Comparison of ENCODE assay signal across 12 mouse cellular contexts in the genomic region with DNA sequence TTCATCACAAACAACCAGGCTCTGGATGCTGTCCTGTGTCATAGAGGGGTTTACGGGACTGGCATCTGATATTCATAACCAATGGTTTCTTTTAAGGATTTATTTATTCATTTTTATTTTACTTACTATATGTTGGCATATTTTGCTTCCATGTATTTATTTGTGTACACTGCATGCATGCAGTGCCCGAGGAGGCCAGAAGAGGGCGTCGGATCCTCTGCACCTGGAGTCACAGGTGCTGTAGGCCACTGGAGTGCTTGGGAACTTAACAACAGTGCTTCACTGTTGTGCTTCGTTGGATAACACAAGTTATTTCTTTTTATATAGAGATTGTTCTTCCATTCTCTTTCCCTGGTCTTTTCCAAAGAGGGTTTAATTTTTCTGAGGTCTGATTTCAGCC.
DNase-seq lines count a peak whose midpoint lies in the region; ATAC-seq and TF ChIP-seq lines count a peak whose summit lies in the region.
"Had no signal": no experiment of that assay in that cellular context is flagged by ENCODE, and none has a peak within 500 bp of the region (broad histone marks: within the 10 kb centered on the region; RNA-seq: fewer than 3 reads in every experiment).

No protein-coding gene starts in this region.

- no peak overlapping the region for H3K4me3 ChIP-seq in hindbrain, postnatal 0 days (ENCODE audit: low read length)
- no peak overlapping the region for H3K4me3 ChIP-seq in hindbrain, embryonic 10.5 days
- H3K4me3 ChIP-seq in lung, postnatal 0 days (ENCODE audit: low read depth, low read length), result no peak overlapping the region

- no peaks in the 10 kb centered on the region for H3K36me3 ChIP-seq in hindbrain, postnatal 0 days (ENCODE audit: insufficient read depth, low read length)
- H3K36me3 ChIP-seq in hindbrain, embryonic 10.5 days, result no peaks in the 10 kb centered on the region
- H3K36me3 ChIP-seq in lung, postnatal 0 days (ENCODE audit: insufficient read depth, low read length), result no peaks in the 10 kb centered on the region
- H3K36me3 ChIP-seq in splenic B cell, adult 2 months (ENCODE audit: control insufficient read depth, insufficient read depth, low read length, poor library complexity, severe bottlenecking), result no peaks in the 10 kb centered on the region

- TF ChIP-seq EP300 in lung, postnatal 0 days (IDR thresholded peaks at IDR 0.05), result no peak

- no peaks in the 10 kb centered on the region for H3K9me3 ChIP-seq in hindbrain, postnatal 0 days (ENCODE audit: low read length)
- H3K9me3 ChIP-seq in hindbrain, embryonic 10.5 days, result no peaks in the 10 kb centered on the region
- H3K9me3 ChIP-seq in lung, postnatal 0 days (ENCODE audit: low read length), result no peaks in the 10 kb centered on the region

- DNase-seq in hindbrain, postnatal 0 days (ENCODE audit: low spot score), result no peak
- DNase-seq in hindbrain, embryonic 10.5 days (ENCODE audit: low spot score), result no peak
- DNase-seq in lung, postnatal 0 days (ENCODE audit: low spot score), result no peak
- no peak for DNase-seq in lung, postnatal 10 days
- DNase-seq in NIH3T3 (ENCODE audit: low read depth), result peak; percentile 19
- peak; percentile 20 for DNase-seq in splenic B cell, adult 2 months (ENCODE audit: low read depth, low spot score)
- no peak for DNase-seq in embryo, embryonic 9.5 days (ENCODE audit: extremely low spot score)
- no peak for DNase-seq in right cerebral cortex, adult 18-20 months
- DNase-seq: gastrocnemius, postnatal 10 days; heart, postnatal 14 days; kidney, adult 9 months; lung, postnatal 36 days had no signal

- peak; percentile 58 for TF ChIP-seq CTCF in hindbrain, postnatal 0 days (IDR thresholded peaks at IDR 0.05; ENCODE audit: low read depth)
- TF ChIP-seq CTCF in lung, postnatal 0 days (IDR thresholded peaks at IDR 0.05), result peak; percentile 40

- no peaks in the 10 kb centered on the region for H3K4me1 ChIP-seq in hindbrain, postnatal 0 days (ENCODE audit: insufficient read depth, low read length)
- no peaks in the 10 kb centered on the region for H3K4me1 ChIP-seq in hindbrain, embryonic 10.5 days (replicated peaks)
- no peaks in the 10 kb centered on the region for H3K4me1 ChIP-seq in lung, postnatal 0 days (ENCODE audit: insufficient read depth, low read depth, low read length)

- no peaks in the 10 kb centered on the region for H3K27me3 ChIP-seq in hindbrain, postnatal 0 days (ENCODE audit: insufficient read depth, low read length)
- H3K27me3 ChIP-seq in hindbrain, embryonic 10.5 days (ENCODE audit: insufficient read depth, poor library complexity, severe bottlenecking), result peaks cover 30% of the 10 kb centered on the region
- H3K27me3 ChIP-seq in lung, postnatal 0 days (replicated peaks; ENCODE audit: insufficient read depth, low read length), result no peaks in the 10 kb centered on the region
- no peaks in the 10 kb centered on the region for H3K27me3 ChIP-seq in splenic B cell, adult 2 months (ENCODE audit: control insufficient read depth, insufficient read depth, low read length, poor library complexity, severe bottlenecking)

- H3K9ac ChIP-seq in hindbrain, postnatal 0 days (replicated peaks; ENCODE audit: low read length), result no peak overlapping the region
- no peak overlapping the region for H3K9ac ChIP-seq in lung, postnatal 0 days (replicated peaks; ENCODE audit: low read depth)

- no peak overlapping the region for H3K27ac ChIP-seq in hindbrain, postnatal 0 days
- no peak overlapping the region for H3K27ac ChIP-seq in hindbrain, embryonic 10.5 days
- H3K27ac ChIP-seq in lung, postnatal 0 days (ENCODE audit: low read length), result no peak overlapping the region

- no peak overlapping the region for H3K4me2 ChIP-seq in hindbrain, postnatal 0 days (ENCODE audit: low read depth, low read length)
- H3K4me2 ChIP-seq in lung, postnatal 0 days (replicated peaks; ENCODE audit: low read depth, low read length), result no peak overlapping the region

- ATAC-seq in hindbrain, postnatal 0 days, result no peak
- ATAC-seq in lung, postnatal 0 days, result no peak

- WGBS in hindbrain, postnatal 0 days, result 67% methylated on average over 5 of the region's 5 CpGs
- WGBS in hindbrain, embryonic 10.5 days, result 65% methylated on average over 5 of the region's 5 CpGs
- WGBS in lung, postnatal 0 days, result 64% methylated on average over 5 of the region's 5 CpGs

Comparison
In these comparisons a context has a peak if more than half of its experiments do, and no peak if none do; other contexts are left out.
1. DNase-seq: peak in NIH3T3 (single experiment) and splenic B cell, adult 2 months (single experiment); none in hindbrain, postnatal 0 days (single experiment), hindbrain, embryonic 10.5 days (single experiment), lung, postnatal 0 days (single experiment), lung, postnatal 10 days (single experiment), embryo, embryonic 9.5 days (single experiment) and right cerebral cortex, adult 18-20 months (single experiment).